Comparison of ENCODE assay signal across 28 mouse cellular contexts in genomic region chr11:29287305-29287704, GRCm38 (mm10).
"Had no signal": no experiment of that assay in that cellular context is flagged by ENCODE, and none has a peak within 500 bp of the region (broad histone marks: within the 10 kb centered on the region; RNA-seq: fewer than 3 reads in every experiment).

No protein-coding gene starts in this region.

- H3K4me3 ChIP-seq: limb, embryonic 10.5 days; limb, embryonic 12.5 days; limb, embryonic 13.5 days; limb, embryonic 15.5 days; liver, embryonic 12.5 days; liver, embryonic 13.5 days; liver, embryonic 15.5 days; lung, embryonic 15.5 days; megakaryocyte, embryonic 14.5 days; midbrain, embryonic 10.5 days; midbrain, embryonic 12.5 days; midbrain, embryonic 13.5 days; midbrain, embryonic 15.5 days; myocyte; neural tube, embryonic 12.5 days had no signal

- H3K27me3 ChIP-seq: limb, embryonic 12.5 days; limb, embryonic 13.5 days; limb, embryonic 15.5 days; liver, embryonic 12.5 days; liver, embryonic 13.5 days; liver, embryonic 15.5 days; lung, embryonic 15.5 days; midbrain, embryonic 12.5 days; midbrain, embryonic 13.5 days; midbrain, embryonic 15.5 days; neural tube, embryonic 12.5 days had no signal

- H3K9ac ChIP-seq: limb, embryonic 12.5 days; limb, embryonic 13.5 days; limb, embryonic 15.5 days; liver, embryonic 12.5 days; liver, embryonic 13.5 days; liver, embryonic 14.5 days; liver, embryonic 15.5 days; liver, postnatal 0 days; lung, embryonic 14.5 days; lung, embryonic 15.5 days; midbrain, embryonic 12.5 days; midbrain, embryonic 13.5 days; midbrain, embryonic 15.5 days; neural tube, embryonic 12.5 days had no signal

- H3K27ac ChIP-seq: limb, embryonic 10.5 days; limb, embryonic 12.5 days; limb, embryonic 13.5 days; limb, embryonic 15.5 days; liver, embryonic 12.5 days; liver, embryonic 13.5 days; liver, embryonic 14.5 days; liver, embryonic 15.5 days; lung, embryonic 15.5 days; macrophage; midbrain, embryonic 10.5 days; midbrain, embryonic 12.5 days; midbrain, embryonic 13.5 days; midbrain, embryonic 15.5 days; neural tube, embryonic 12.5 days had no signal

- H3K4me1 ChIP-seq: limb, embryonic 10.5 days; limb, embryonic 12.5 days; limb, embryonic 13.5 days; limb, embryonic 15.5 days; liver, embryonic 12.5 days; liver, embryonic 13.5 days; liver, embryonic 15.5 days; lung, embryonic 15.5 days; megakaryocyte, embryonic 14.5 days; midbrain, embryonic 10.5 days; midbrain, embryonic 12.5 days; midbrain, embryonic 13.5 days; midbrain, embryonic 15.5 days; neural tube, embryonic 12.5 days had no signal

- H3K9me3 ChIP-seq: limb, embryonic 10.5 days; limb, embryonic 12.5 days; limb, embryonic 13.5 days; limb, embryonic 15.5 days; liver, embryonic 12.5 days; liver, embryonic 13.5 days; liver, embryonic 15.5 days; lung, embryonic 15.5 days; midbrain, embryonic 10.5 days; midbrain, embryonic 13.5 days; midbrain, embryonic 15.5 days; neural tube, embryonic 12.5 days had no signal

- H3K36me3 ChIP-seq: limb, embryonic 10.5 days; limb, embryonic 12.5 days; limb, embryonic 13.5 days; limb, embryonic 15.5 days; liver, embryonic 12.5 days; liver, embryonic 13.5 days; liver, embryonic 15.5 days; lung, embryonic 15.5 days; midbrain, embryonic 10.5 days; midbrain, embryonic 12.5 days; midbrain, embryonic 13.5 days; midbrain, embryonic 15.5 days; neural tube, embryonic 12.5 days had no signal

- DNase-seq: left cerebral cortex, postnatal 4 days; liver; liver, embryonic 13.5 days; liver, postnatal 0 days; lung, adult 18-20 months; lung, adult 2 months; lung, embryonic 14.5 days; lung, postnatal 10 days; lung, postnatal 14 days; lung, postnatal 36 days; lung, postnatal 4 days; midbrain, embryonic 14.5 days had no signal
